Mouse (Mus musculus) cerebellum, postnatal 25 days (tissue): ENCODE results near the gene Egr4.

Experiments
- DNase-seq, 2 experiments: peaks; one replicate each; pipeline ENCODE4 v3.0.0; 2021; ENCODE audit warnings: mixed read lengths in 2 of 2

Egr4 gene

GRCm38 (mm10) chr6:85491606-85492005 is 21.8 kb downstream of the Egr4 start:
- no peak for DNase-seq

GRCm38 (mm10) chr6:85490252-85490651 is 23.1 kb downstream of the Egr4 start:
- DNase-seq: no peak

- no peak for DNase-seq
These were observed 23.7 kb downstream of the Egr4 start for GRCm38 (mm10) chr6:85489717-85490116.

GRCm38 (mm10) chr6:85488510-85488909 is 24.9 kb downstream of the Egr4 start:
- no peak for DNase-seq

- DNase-seq: no peak
These were observed 27.7 kb downstream of the Egr4 start for GRCm38 (mm10) chr6:85485738-85486137.

GRCm38 (mm10) chr6:85483843-85484721 is 29.3 kb downstream of the Egr4 start:
- peak; percentile 69 to 71 for DNase-seq

- DNase-seq: peak in 1 of 2 experiments; percentile 23
These were observed 32.7 kb downstream of the Egr4 start for GRCm38 (mm10) chr6:85480685-85481084.

- DNase-seq: no peak
These were observed 33.4 kb downstream of the Egr4 start for GRCm38 (mm10) chr6:85479979-85480378.

GRCm38 (mm10) chr6:85478416-85478815 is 35.0 kb downstream of the Egr4 start:
- DNase-seq: no peak

GRCm38 (mm10) chr6:85477366-85477917 is 35.9 kb downstream of the Egr4 start:
- peak; percentile 49 to 64 for DNase-seq

GRCm38 (mm10) chr6:85475581-85475980 is 37.8 kb downstream of the Egr4 start:
- no peak for DNase-seq

- no peak for DNase-seq
These were observed 40.8 kb downstream of the Egr4 start for GRCm38 (mm10) chr6:85472542-85472941.

- peak; percentile 33 to 51 for DNase-seq
These were observed 41.4 kb downstream of the Egr4 start for GRCm38 (mm10) chr6:85471962-85472361.

- DNase-seq: peak in 1 of 2 experiments; percentile 39
These were observed 43.5 kb downstream of the Egr4 start for GRCm38 (mm10) chr6:85469660-85470430.

- DNase-seq: peak; percentile 27 to 54
These were observed 48.0 kb downstream of the Egr4 start for GRCm38 (mm10) chr6:85465381-85465780.
